Mouse (Mus musculus): ENCODE data around the gene Gtf2h3. TPM values are rescaled to one million over a fixed set of nuclear protein-coding genes. Genes with fewer than 3 reads are reported as not detected.
"Not testable (repeated sequence)": the region's sequence is repeated elsewhere in the genome, so short reads cannot be mapped to it uniquely, and the experiment has no call there.

Gtf2h3 gene
- polyA plus RNA-seq, 1 experiment from 2014 or later = 56.7 TPM

DNA sequence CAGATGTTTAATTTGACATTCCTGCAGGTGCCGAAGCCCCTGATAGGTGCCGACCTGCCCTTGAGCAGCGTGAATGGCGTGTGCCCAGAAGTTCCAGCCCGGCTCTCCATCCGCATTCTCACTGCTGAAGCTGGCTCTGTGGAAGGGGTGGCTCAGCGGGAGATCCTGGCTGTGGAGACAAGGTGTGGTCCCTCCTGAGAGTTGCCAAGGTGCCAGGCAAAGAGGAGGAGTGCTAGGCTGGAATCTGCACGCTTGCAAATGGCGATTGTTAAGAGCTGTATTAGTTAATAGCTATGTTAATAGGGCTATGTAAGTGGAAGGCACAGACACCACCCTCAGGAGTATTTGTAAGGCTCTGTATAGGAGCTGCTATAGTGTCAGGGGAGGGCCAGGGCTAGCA is 45.4 kb downstream of the Gtf2h3 start:
- H3K4me2 ChIP-seq (ENCODE audit: low read depth, low read length) = no peak overlapping the region

DNA sequence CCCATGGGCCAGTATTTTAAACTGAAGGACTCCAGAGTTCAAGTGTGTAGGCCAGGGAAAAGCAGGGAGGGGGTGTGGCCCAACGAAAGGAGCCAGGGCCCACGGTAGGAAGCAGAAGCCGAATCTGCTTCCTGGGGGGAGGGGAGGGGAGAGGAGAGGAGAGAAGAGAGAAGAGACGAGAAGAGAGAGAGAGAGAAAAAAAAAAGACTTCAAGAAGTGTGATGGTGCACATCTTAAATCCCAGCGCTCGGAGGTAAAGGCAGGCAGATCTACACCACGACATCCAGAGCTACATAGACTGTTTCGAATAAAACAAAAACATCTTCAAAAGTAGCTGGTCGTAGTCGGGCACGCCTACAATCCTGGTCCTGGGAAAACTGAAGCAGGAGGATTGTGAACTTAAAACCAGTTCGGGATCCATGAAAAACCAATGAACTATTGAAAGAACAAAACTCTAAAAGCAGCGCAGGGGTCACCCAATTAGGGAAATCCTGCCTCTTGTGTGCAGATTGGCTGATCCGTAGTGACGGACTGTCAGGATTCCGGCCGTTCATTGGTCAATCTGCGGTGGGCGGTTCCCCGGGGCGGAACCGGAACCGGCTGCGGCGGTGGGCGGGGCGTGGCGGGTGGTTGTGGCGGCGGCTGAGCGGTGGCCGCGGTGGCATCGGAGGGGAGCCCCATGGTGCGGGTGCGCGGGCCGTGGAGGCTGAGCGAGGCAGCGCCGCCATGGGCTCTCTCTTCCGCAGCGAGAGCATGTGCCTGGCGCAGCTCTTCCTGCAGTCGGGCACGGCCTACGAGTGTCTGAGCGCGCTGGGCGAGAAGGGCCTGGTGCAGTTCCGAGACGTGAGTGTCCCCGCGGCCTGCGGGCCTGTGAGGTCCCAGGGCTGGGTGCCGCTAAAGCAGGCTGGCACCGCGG is 49.8 kb downstream of the Gtf2h3 start, which contains the start of gene Atp6v0a2:
Gene Atp6v0a2, plus strand, starts transcription at position 129 of the 916 bp plus-strand sequence.
- Histone ChIP-seq H3K27me3 (replicated peaks; ENCODE audit: control insufficient read depth, insufficient read depth, low read length) (no peaks in the 10 kb centered on the region), H3K4me1 (ENCODE audit: control insufficient read depth, insufficient read depth, low read length) (peaks cover 13% of the 10 kb centered on the region), H3K4me3 (ENCODE audit: low read depth, low read length) (peak within 1 kb of the TSS; percentile 93), H3K4me2 (ENCODE audit: low read depth, low read length) (peak within 1 kb of the TSS; percentile 74), H3K27ac (replicated peaks; ENCODE audit: low read depth, low read length) (peak within 1 kb of the TSS; percentile 72), H3K36me3 (ENCODE audit: control insufficient read depth, insufficient read depth, low read length) (peaks cover 3% of the 10 kb centered on the region), H3K9me3 (ENCODE audit: control insufficient read depth, low read length) (no peaks in the 10 kb centered on the region), H3K9ac (ENCODE audit: low read depth, low read length) (peak within 1 kb of the TSS; percentile 89)
- ATAC-seq (ENCODE audit: low read depth) = peak; percentile 97
- DNase-seq (ENCODE audit: low spot score) = peak; percentile 96
- WGBS = under 1% methylated on average over 21 of the region's 58 CpGs

More for the DNA sequence above, 45.4 kb downstream of the Gtf2h3 start:
- ATAC-seq (ENCODE audit: low read depth) = no peak
- WGBS = 83% methylated on average over 9 of the region's 9 CpGs
- no peak overlapping the region for H3K27ac ChIP-seq (replicated peaks; ENCODE audit: low read depth, low read length)
- H3K36me3 ChIP-seq (ENCODE audit: control insufficient read depth, insufficient read depth, low read length) = no peaks in the 10 kb centered on the region
- no peak overlapping the region for H3K4me3 ChIP-seq (ENCODE audit: low read depth, low read length)
- H3K9ac ChIP-seq (ENCODE audit: low read depth, low read length) = no peak overlapping the region
- H3K9me3 ChIP-seq (ENCODE audit: control insufficient read depth, low read length) = no peaks in the 10 kb centered on the region
- DNase-seq (ENCODE audit: low spot score) = no peak
- no peaks in the 10 kb centered on the region for H3K27me3 ChIP-seq (replicated peaks; ENCODE audit: control insufficient read depth, insufficient read depth, low read length)
- H3K4me1 ChIP-seq (ENCODE audit: control insufficient read depth, insufficient read depth, low read length) = peaks cover 5% of the 10 kb centered on the region

- Histone ChIP-seq H3K36me3 (ENCODE audit: control insufficient read depth, insufficient read depth, low read length) (peaks cover 12% of the 10 kb centered on the region), H3K4me2 (ENCODE audit: low read depth, low read length) (peak overlapping the region; percentile 74), H3K4me3 (ENCODE audit: low read depth, low read length) (peak overlapping the region; percentile 93), H3K27ac (replicated peaks; ENCODE audit: low read depth, low read length) (no peak overlapping the region), H3K9ac (ENCODE audit: low read depth, low read length) (peak overlapping the region; percentile 89), H3K27me3 (replicated peaks; ENCODE audit: control insufficient read depth, insufficient read depth, low read length) (no peaks in the 10 kb centered on the region), H3K9me3 (ENCODE audit: control insufficient read depth, low read length) (no peaks in the 10 kb centered on the region), H3K4me1 (ENCODE audit: control insufficient read depth, insufficient read depth, low read length) (peaks cover 13% of the 10 kb centered on the region)
- DNase-seq (ENCODE audit: low spot score) (no peak), ATAC-seq (ENCODE audit: low read depth) (no peak)
- 15% methylated on average over 11 of the region's 11 CpGs for WGBS
Observed at GRCm38 (mm10) chr5:124629641-124630040, 50.7 kb downstream of the Gtf2h3 start.

- Histone ChIP-seq H3K4me1 (ENCODE audit: control insufficient read depth, insufficient read depth, low read length) (peaks cover 13% of the 10 kb centered on the region), H3K27me3 (replicated peaks; ENCODE audit: control insufficient read depth, insufficient read depth, low read length) (no peaks in the 10 kb centered on the region), H3K4me3 (ENCODE audit: low read depth, low read length) (no peak overlapping the region), H3K4me2 (ENCODE audit: low read depth, low read length) (no peak overlapping the region), H3K9me3 (ENCODE audit: control insufficient read depth, low read length) (no peaks in the 10 kb centered on the region), H3K36me3 (ENCODE audit: control insufficient read depth, insufficient read depth, low read length) (peaks cover 33% of the 10 kb centered on the region), H3K9ac (ENCODE audit: low read depth, low read length) (no peak overlapping the region), H3K27ac (replicated peaks; ENCODE audit: low read depth, low read length) (no peak overlapping the region)
- no peak for ATAC-seq (ENCODE audit: low read depth)
- WGBS = 87% methylated on average over 11 of the region's 11 CpGs
- no peak for DNase-seq (ENCODE audit: low spot score)
Observed at GRCm38 (mm10) chr5:124631685-124632084, 52.7 kb downstream of the Gtf2h3 start.

DNA sequence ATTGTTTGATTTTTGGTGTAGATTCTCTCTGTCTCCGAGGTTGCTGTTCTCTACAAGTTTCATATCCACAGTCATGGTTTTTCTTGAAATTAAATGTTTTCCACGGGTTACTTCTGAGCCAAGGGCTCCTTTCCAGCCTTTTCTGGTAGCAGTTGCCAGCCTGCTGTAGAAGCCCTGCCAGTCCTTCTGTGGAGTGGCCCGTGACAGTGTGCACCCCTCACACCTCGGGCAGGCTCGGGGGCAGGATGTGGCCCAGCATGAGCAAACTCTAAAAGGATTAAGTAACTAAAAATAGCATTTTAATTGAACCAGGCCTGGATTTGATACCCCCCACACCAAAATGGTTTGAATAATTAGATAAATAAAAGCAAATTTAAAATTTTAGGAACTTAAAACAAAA is 53.5 kb downstream of the Gtf2h3 start:
- Histone ChIP-seq H3K27ac (replicated peaks; ENCODE audit: low read depth, low read length) (no peak overlapping the region), H3K4me2 (ENCODE audit: low read depth, low read length) (no peak overlapping the region), H3K4me1 (ENCODE audit: control insufficient read depth, insufficient read depth, low read length) (peaks cover 13% of the 10 kb centered on the region), H3K27me3 (replicated peaks; ENCODE audit: control insufficient read depth, insufficient read depth, low read length) (no peaks in the 10 kb centered on the region), H3K9me3 (ENCODE audit: control insufficient read depth, low read length) (no peaks in the 10 kb centered on the region), H3K9ac (ENCODE audit: low read depth, low read length) (no peak overlapping the region), H3K4me3 (ENCODE audit: low read depth, low read length) (no peak overlapping the region), H3K36me3 (ENCODE audit: control insufficient read depth, insufficient read depth, low read length) (peaks cover 40% of the 10 kb centered on the region)
- DNase-seq (ENCODE audit: low spot score) (no peak), ATAC-seq (ENCODE audit: low read depth) (no peak)
- WGBS = 72% methylated on average over 5 of the region's 5 CpGs

DNA sequence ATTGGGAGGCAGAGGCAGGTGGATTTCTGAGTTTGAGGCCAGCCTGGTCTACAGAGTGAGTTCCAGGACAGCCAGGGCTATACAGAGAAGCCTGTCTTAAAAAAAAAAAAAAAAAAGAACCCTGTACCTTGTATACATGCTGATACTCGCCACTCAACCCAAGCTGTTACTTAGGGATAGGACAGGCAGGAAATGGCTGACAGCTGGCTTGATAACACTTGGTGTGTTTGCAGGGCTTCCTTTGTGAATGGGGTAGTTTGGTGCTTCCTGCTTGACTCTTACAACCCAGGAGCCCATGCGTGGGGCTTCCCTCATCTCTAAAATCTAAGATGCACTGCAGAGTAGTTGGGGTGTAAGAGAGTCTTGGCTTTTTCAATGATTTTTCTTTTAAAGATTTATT is 54.5 kb downstream of the Gtf2h3 start:
- 87% methylated on average over 2 of the region's 2 CpGs for whole genome bisulfite sequencing
- H3K4me3 ChIP-seq (ENCODE audit: low read depth, low read length) = no peak overlapping the region
- H3K9ac ChIP-seq (ENCODE audit: low read depth, low read length) = no peak overlapping the region
- H3K27ac ChIP-seq (replicated peaks; ENCODE audit: low read depth, low read length) = no peak overlapping the region
- H3K9me3 ChIP-seq (ENCODE audit: control insufficient read depth, low read length) = no peaks in the 10 kb centered on the region
- H3K36me3 ChIP-seq (ENCODE audit: control insufficient read depth, insufficient read depth, low read length) = peaks cover 48% of the 10 kb centered on the region
- DNase-seq (ENCODE audit: low spot score) (no peak), ATAC-seq (ENCODE audit: low read depth) (no peak)
- H3K27me3 ChIP-seq (replicated peaks; ENCODE audit: control insufficient read depth, insufficient read depth, low read length) = no peaks in the 10 kb centered on the region
- H3K4me2 ChIP-seq (ENCODE audit: low read depth, low read length) = no peak overlapping the region
- H3K4me1 ChIP-seq (ENCODE audit: control insufficient read depth, insufficient read depth, low read length) = peaks cover 7% of the 10 kb centered on the region; the same call in 1 of the 2 replicates

DNA sequence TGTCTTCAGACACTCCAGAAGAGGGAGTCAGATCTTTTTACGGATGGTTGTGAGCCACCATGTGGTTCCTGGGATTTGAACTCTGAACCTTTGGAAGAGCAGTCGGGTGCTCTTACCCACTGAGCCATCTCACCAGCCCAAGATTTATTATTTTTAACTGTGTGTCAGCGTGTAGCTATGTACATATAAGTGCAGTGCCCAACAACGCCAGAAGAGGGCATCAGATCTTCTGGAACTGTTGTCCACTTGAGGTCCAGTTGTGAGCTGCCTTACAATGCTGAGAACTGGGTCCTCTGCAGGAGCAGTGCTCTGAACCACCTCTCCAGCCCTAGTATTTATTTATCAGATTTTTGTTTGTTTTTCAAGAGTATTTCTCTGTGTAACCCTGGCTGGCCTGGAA is 56.1 kb downstream of the Gtf2h3 start:
- 92% methylated on average over 4 of the region's 4 CpGs for WGBS
- not testable (repeated sequence) for H3K4me1 ChIP-seq (ENCODE audit: control insufficient read depth, insufficient read depth, low read length); H3K4me2 ChIP-seq (ENCODE audit: low read depth, low read length); ATAC-seq (ENCODE audit: low read depth); H3K9me3 ChIP-seq (ENCODE audit: control insufficient read depth, low read length); H3K9ac ChIP-seq (ENCODE audit: low read depth, low read length); DNase-seq (ENCODE audit: low spot score); H3K27ac ChIP-seq (replicated peaks; ENCODE audit: low read depth, low read length); H3K4me3 ChIP-seq (ENCODE audit: low read depth, low read length); H3K27me3 ChIP-seq (replicated peaks; ENCODE audit: control insufficient read depth, insufficient read depth, low read length)
- H3K36me3 ChIP-seq (ENCODE audit: control insufficient read depth, insufficient read depth, low read length) = peaks cover 63% of the 10 kb centered on the region

GRCm38 (mm10) chr5:124636139-124636538 is 57.2 kb downstream of the Gtf2h3 start:
- ATAC-seq (ENCODE audit: low read depth) (no peak), DNase-seq (ENCODE audit: low spot score) (peak; percentile 43)
- WGBS = 100% methylated on average over 3 of the region's 3 CpGs
- Histone ChIP-seq H3K9ac (ENCODE audit: low read depth, low read length) (no peak overlapping the region), H3K4me3 (ENCODE audit: low read depth, low read length) (no peak overlapping the region), H3K27ac (replicated peaks; ENCODE audit: low read depth, low read length) (no peak overlapping the region), H3K4me2 (ENCODE audit: low read depth, low read length) (no peak overlapping the region), H3K9me3 (ENCODE audit: control insufficient read depth, low read length) (no peaks in the 10 kb centered on the region), H3K4me1 (ENCODE audit: control insufficient read depth, insufficient read depth, low read length) (no peaks in the 10 kb centered on the region), H3K27me3 (replicated peaks; ENCODE audit: control insufficient read depth, insufficient read depth, low read length) (no peaks in the 10 kb centered on the region), H3K36me3 (ENCODE audit: control insufficient read depth, insufficient read depth, low read length) (peaks cover 71% of the 10 kb centered on the region)

All from embryonic facial prominence, embryonic 14.5 days (tissue).